Mouse (Mus musculus): ENCODE measurements around the gene Dnajb6. TPM values are rescaled to one million over a fixed set of nuclear protein-coding genes. Genes with fewer than 3 reads are reported as not detected.

Dnajb6 gene
- polyA plus RNA-seq, 1 experiment, result 64.5 TPM

GRCm38 (mm10) chr5:29842444-29843166 is 107.1 kb downstream of the Dnajb6 start:
- no peak for TF ChIP-seq POLR2A (IDR thresholded peaks at IDR 0.05; ENCODE audit: control insufficient read depth, extremely low read depth, insufficient read depth, low read length, poor library complexity)
- TF ChIP-seq CTCF (IDR thresholded peaks at IDR 0.05; ENCODE audit: borderline replicate concordance, control insufficient read depth, extremely low read depth, insufficient read depth, low read length, poor library complexity), result no peak
- Histone ChIP-seq H3K27me3 (ENCODE audit: control insufficient read depth, insufficient read depth, low read length) (no peaks in the 10 kb centered on the region), H3K27ac (ENCODE audit: control insufficient read depth, insufficient read depth, low read length) (no peak overlapping the region), H3K4me1 (replicated peaks; ENCODE audit: control insufficient read depth, insufficient read depth, low read length) (no peaks in the 10 kb centered on the region), H3K4me3 (ENCODE audit: control insufficient read depth, insufficient read depth, low read length) (no peak overlapping the region), H3K36me3 (ENCODE audit: control insufficient read depth, insufficient read depth, low read length) (no peaks in the 10 kb centered on the region)
- 80% methylated on average over 3 of the region's 3 CpGs for WGBS
- DNase-seq, result no peak

GRCm38 (mm10) chr5:29845038-29845437 is 109.5 kb downstream of the Dnajb6 start:
- 28% methylated on average over 3 of the region's 3 CpGs for WGBS
- H3K4me1 ChIP-seq (replicated peaks; ENCODE audit: control insufficient read depth, insufficient read depth, low read length), result no peaks in the 10 kb centered on the region
- H3K27ac ChIP-seq (ENCODE audit: control insufficient read depth, insufficient read depth, low read length), result no peak overlapping the region
- TF ChIP-seq POLR2A (IDR thresholded peaks at IDR 0.05; ENCODE audit: control insufficient read depth, extremely low read depth, insufficient read depth, low read length, poor library complexity) (no peak), CTCF (IDR thresholded peaks at IDR 0.05; ENCODE audit: borderline replicate concordance, control insufficient read depth, extremely low read depth, insufficient read depth, low read length, poor library complexity) (no peak)
- no peak for DNase-seq
- no peak overlapping the region for H3K4me3 ChIP-seq (ENCODE audit: control insufficient read depth, insufficient read depth, low read length)
- H3K36me3 ChIP-seq (ENCODE audit: control insufficient read depth, insufficient read depth, low read length), result no peaks in the 10 kb centered on the region
- no peaks in the 10 kb centered on the region for H3K27me3 ChIP-seq (ENCODE audit: control insufficient read depth, insufficient read depth, low read length)

GRCm38 (mm10) chr5:29847494-29847893 is 112.0 kb downstream of the Dnajb6 start:
- no peak for DNase-seq
- 89% methylated on average over 5 of the region's 5 CpGs for WGBS

GRCm38 (mm10) chr5:29848091-29848490 is 112.6 kb downstream of the Dnajb6 start:
- H3K4me3 ChIP-seq (ENCODE audit: control insufficient read depth, insufficient read depth, low read length), result no peak overlapping the region
- H3K27ac ChIP-seq (ENCODE audit: control insufficient read depth, insufficient read depth, low read length), result no peak overlapping the region
- no peaks in the 10 kb centered on the region for H3K27me3 ChIP-seq (ENCODE audit: control insufficient read depth, insufficient read depth, low read length)
- 98% methylated on average over 2 of the region's 2 CpGs for WGBS
- TF ChIP-seq CTCF (IDR thresholded peaks at IDR 0.05; ENCODE audit: borderline replicate concordance, control insufficient read depth, extremely low read depth, insufficient read depth, low read length, poor library complexity) (no peak), POLR2A (IDR thresholded peaks at IDR 0.05; ENCODE audit: control insufficient read depth, extremely low read depth, insufficient read depth, low read length, poor library complexity) (no peak)
- DNase-seq, result no peak
- H3K36me3 ChIP-seq (ENCODE audit: control insufficient read depth, insufficient read depth, low read length), result no peaks in the 10 kb centered on the region
- H3K4me1 ChIP-seq (replicated peaks; ENCODE audit: control insufficient read depth, insufficient read depth, low read length), result no peaks in the 10 kb centered on the region

More at GRCm38 (mm10) chr5:29847494-29847893, 112.0 kb downstream of the Dnajb6 start:
- no peaks in the 10 kb centered on the region for H3K36me3 ChIP-seq (ENCODE audit: control insufficient read depth, insufficient read depth, low read length)
- TF ChIP-seq POLR2A (IDR thresholded peaks at IDR 0.05; ENCODE audit: control insufficient read depth, extremely low read depth, insufficient read depth, low read length, poor library complexity), result no peak
- no peak for TF ChIP-seq CTCF (IDR thresholded peaks at IDR 0.05; ENCODE audit: borderline replicate concordance, control insufficient read depth, extremely low read depth, insufficient read depth, low read length, poor library complexity)
- no peaks in the 10 kb centered on the region for H3K27me3 ChIP-seq (ENCODE audit: control insufficient read depth, insufficient read depth, low read length)
- no peaks in the 10 kb centered on the region for H3K4me1 ChIP-seq (replicated peaks; ENCODE audit: control insufficient read depth, insufficient read depth, low read length)
- H3K4me3 ChIP-seq (ENCODE audit: control insufficient read depth, insufficient read depth, low read length), result no peak overlapping the region
- H3K27ac ChIP-seq (ENCODE audit: control insufficient read depth, insufficient read depth, low read length), result no peak overlapping the region

- H3K4me1 ChIP-seq (replicated peaks; ENCODE audit: control insufficient read depth, insufficient read depth, low read length), result no peaks in the 10 kb centered on the region
- H3K27me3 ChIP-seq (ENCODE audit: control insufficient read depth, insufficient read depth, low read length), result no peaks in the 10 kb centered on the region
- no peaks in the 10 kb centered on the region for H3K36me3 ChIP-seq (ENCODE audit: control insufficient read depth, insufficient read depth, low read length)
- no peak overlapping the region for H3K4me3 ChIP-seq (ENCODE audit: control insufficient read depth, insufficient read depth, low read length)
- 62% methylated on average over 8 of the region's 8 CpGs for WGBS
- no peak for TF ChIP-seq CTCF (IDR thresholded peaks at IDR 0.05; ENCODE audit: borderline replicate concordance, control insufficient read depth, extremely low read depth, insufficient read depth, low read length, poor library complexity)
- TF ChIP-seq POLR2A (IDR thresholded peaks at IDR 0.05; ENCODE audit: control insufficient read depth, extremely low read depth, insufficient read depth, low read length, poor library complexity), result no peak
- DNase-seq, result no peak
- H3K27ac ChIP-seq (ENCODE audit: control insufficient read depth, insufficient read depth, low read length), result no peak overlapping the region
Observed at GRCm38 (mm10) chr5:29852376-29852775, 116.9 kb downstream of the Dnajb6 start.

- WGBS, result 45% methylated on average over 1 of the region's 1 CpGs
- no peak overlapping the region for H3K27ac ChIP-seq (ENCODE audit: control insufficient read depth, insufficient read depth, low read length)
- DNase-seq, result no peak
- H3K36me3 ChIP-seq (ENCODE audit: control insufficient read depth, insufficient read depth, low read length), result no peaks in the 10 kb centered on the region
- H3K4me1 ChIP-seq (replicated peaks; ENCODE audit: control insufficient read depth, insufficient read depth, low read length), result no peaks in the 10 kb centered on the region
- no peak overlapping the region for H3K4me3 ChIP-seq (ENCODE audit: control insufficient read depth, insufficient read depth, low read length)
- no peaks in the 10 kb centered on the region for H3K27me3 ChIP-seq (ENCODE audit: control insufficient read depth, insufficient read depth, low read length)
- TF ChIP-seq CTCF (IDR thresholded peaks at IDR 0.05; ENCODE audit: borderline replicate concordance, control insufficient read depth, extremely low read depth, insufficient read depth, low read length, poor library complexity) (no peak), POLR2A (IDR thresholded peaks at IDR 0.05; ENCODE audit: control insufficient read depth, extremely low read depth, insufficient read depth, low read length, poor library complexity) (no peak)
Observed at GRCm38 (mm10) chr5:29853035-29853434, 117.5 kb downstream of the Dnajb6 start.

Data from thymus, adult 2 months (tissue).